Mouse (Mus musculus): Measurements from ENCODE around the gene Hinfp.

Gene Hinfp

GRCm38 (mm10) chr9:44259014-44259413, 46.5 kb downstream of the Hinfp start:
- DNase-seq (ENCODE audit: low spot score in 2 of 2): no peak

- no peak for DNase-seq (ENCODE audit: low spot score in 2 of 2)
Observed at GRCm38 (mm10) chr9:44256213-44256612, 49.3 kb downstream of the Hinfp start.

GRCm38 (mm10) chr9:44255136-44255521, 50.3 kb downstream of the Hinfp start:
- no peak for DNase-seq (ENCODE audit: low spot score in 2 of 2)

GRCm38 (mm10) chr9:44254508-44255135, 50.8 kb downstream of the Hinfp start:
- peak in 1 of 2 experiments; percentile 55 for DNase-seq (ENCODE audit: low spot score in 2 of 2)

GRCm38 (mm10) chr9:44253441-44253840, 52.0 kb downstream of the Hinfp start:
- no peak for DNase-seq (ENCODE audit: low spot score in 2 of 2)

- DNase-seq (ENCODE audit: low spot score in 2 of 2): no peak
Observed at GRCm38 (mm10) chr9:44251314-44251713, 54.2 kb downstream of the Hinfp start, which contains the start of gene Pdzd3. Pdzd3 (minus strand) TSS chr9:44251471.

GRCm38 (mm10) chr9:44250445-44250844, 55.0 kb downstream of the Hinfp start:
- DNase-seq (ENCODE audit: low spot score in 2 of 2): no peak

- peak; percentile 71 to 81 for DNase-seq (ENCODE audit: low spot score in 2 of 2)
Observed at GRCm38 (mm10) chr9:44249181-44250146, 56.0 kb downstream of the Hinfp start.

- no peak for DNase-seq (ENCODE audit: low spot score in 2 of 2)
Observed at GRCm38 (mm10) chr9:44247907-44248306, 57.6 kb downstream of the Hinfp start.

- DNase-seq (ENCODE audit: low spot score in 2 of 2): no peak
Observed at GRCm38 (mm10) chr9:44243621-44244020, 61.9 kb downstream of the Hinfp start.

All from right cerebral cortex, postnatal 10 days (tissue).